Mouse (Mus musculus) myocyte (in vitro differentiated cells): ENCODE results near the gene Ift140. TPM values are rescaled to one million over a fixed set of nuclear protein-coding genes. Genes with fewer than 3 reads are reported as not detected.

Experiments used
- H3K27me3 ChIP-seq: one replicate; pipeline ENCODE4 v1.6.1; 2011; ENCODE audit not compliant: control insufficient read depth, insufficient read depth, insufficient read length
- H3K36me3 ChIP-seq: one replicate; pipeline ENCODE4 v1.6.1; 2011; ENCODE audit not compliant: control insufficient read depth, insufficient read depth
- H3K4me2 ChIP-seq: one replicate; pipeline ENCODE4 v1.6.1; 2011; ENCODE audit warnings: low read depth, control low read depth
- H3K4me3 ChIP-seq: one replicate; pipeline ENCODE4 v1.5.1; 2011; ENCODE audit warnings: mild to moderate bottlenecking, control low read depth, moderate library complexity
- H3K79me2 ChIP-seq: one replicate; pipeline ENCODE4 v1.6.1; 2011; ENCODE audit not compliant: control insufficient read depth, insufficient read depth
- H3ac ChIP-seq: one replicate; pipeline ENCODE4 v1.6.1; 2011; ENCODE audit not compliant: control insufficient read depth, insufficient read length
- CEBPB ChIP-seq: IDR thresholded peaks from 2 replicates; pipeline ENCODE4 v1.6.1; 2011; ENCODE audit warnings: mild to moderate bottlenecking, moderate library complexity; ENCODE audit not compliant: poor library complexity, insufficient read depth, severe bottlenecking
- E2F4 ChIP-seq: IDR thresholded peaks from one replicate; pipeline ENCODE4 v1.6.1; 2011; ENCODE audit warnings: mild to moderate bottlenecking, control low read depth, moderate library complexity; ENCODE audit not compliant: insufficient read depth
- MAX ChIP-seq: IDR thresholded peaks from one replicate; pipeline ENCODE4 v1.6.1; 2011; ENCODE audit warnings: low read depth, mild to moderate bottlenecking, control low read depth
- MYOD1 ChIP-seq, 3 experiments: IDR thresholded peaks; one replicate each; pipeline ENCODE4 v1.6.1; 2011; ENCODE audit warnings: control low read depth in 2 of 3, low read depth in 2 of 3, mild to moderate bottlenecking in 2 of 3, moderate library complexity in 1 of 3; ENCODE audit not compliant: insufficient read length in 2 of 3, control insufficient read depth in 1 of 3
- MYOG ChIP-seq, 3 experiments: IDR thresholded peaks; one replicate each; pipeline ENCODE4 v1.6.1; 2011; ENCODE audit warnings: control low read depth in 2 of 3, low read depth in 2 of 3, mild to moderate bottlenecking in 2 of 3; ENCODE audit not compliant: insufficient read length in 2 of 3, control insufficient read depth in 1 of 3, insufficient read depth in 1 of 3
- POLR2A ChIP-seq: IDR thresholded peaks from one replicate; pipeline ENCODE4 v1.6.1; 2011; ENCODE audit warnings: low read depth, mild to moderate bottlenecking, control low read depth, moderate library complexity; ENCODE audit not compliant: insufficient read length
- POLR2AphosphoS2 ChIP-seq: IDR thresholded peaks from one replicate; pipeline ENCODE4 v1.6.1; 2011; ENCODE audit warnings: low read depth, control low read depth; ENCODE audit not compliant: insufficient read length
- REST ChIP-seq: IDR thresholded peaks from one replicate; pipeline ENCODE4 v1.6.1; 2011; ENCODE audit warnings: mild to moderate bottlenecking, control low read depth, moderate library complexity; ENCODE audit not compliant: insufficient read depth, insufficient read length
- SRF ChIP-seq: IDR thresholded peaks from one replicate; pipeline ENCODE4 v1.6.1; 2011; ENCODE audit warnings: low read depth; ENCODE audit not compliant: control insufficient read depth, insufficient read length
- TCF12 ChIP-seq: IDR thresholded peaks from one replicate; pipeline ENCODE4 v1.6.1; 2011; ENCODE audit warnings: mild to moderate bottlenecking, control low read depth; ENCODE audit not compliant: poor library complexity, insufficient read depth, severe bottlenecking
- TCF3 ChIP-seq: IDR thresholded peaks from one replicate; pipeline ENCODE4 v1.6.1; 2011; ENCODE audit warnings: low read depth, control low read depth; ENCODE audit not compliant: insufficient read length
- USF1 ChIP-seq: IDR thresholded peaks from one replicate; pipeline ENCODE4 v1.6.1; 2011; ENCODE audit warnings: low read depth, mild to moderate bottlenecking, control low read depth, moderate library complexity
- polyA plus RNA-seq: library from polyadenylated mRNA; unstranded; fragments of >200 nt; fragmentation: generic; extraction: Trizol; gene quantifications from one replicate; pipeline ENCODE4 v1.2.1, GENCODE M21; 2012; ENCODE audit warnings: missing spikeins

Ift140 gene
- polyA plus RNA-seq, 1 experiment = 8.9 TPM

- TF ChIP-seq POLR2AphosphoS2 (no peak), MYOG (IDR thresholded peaks at IDR 0.05; ENCODE audit: control insufficient read depth in 1 of 3, insufficient read depth in 1 of 3, insufficient read length in 2 of 3, low read depth in 2 of 3) (no peak), SRF (no peak), TCF3 (no peak), E2F4 (no peak), CEBPB (no peak)
- no peaks in the 10 kb centered on the region for H3K27me3 ChIP-seq
- no peak overlapping the region for H3K4me3 ChIP-seq
- H3K4me2 ChIP-seq = no peak overlapping the region
- H3ac ChIP-seq = no peak overlapping the region
- H3K79me2 ChIP-seq = no peaks in the 10 kb centered on the region
- H3K36me3 ChIP-seq = no peaks in the 10 kb centered on the region
These were observed 29.0 kb downstream of the Ift140 start for GRCm38 (mm10) chr17:25044879-25045278.

- H3K27me3 ChIP-seq = no peaks in the 10 kb centered on the region
- no peak overlapping the region for H3K4me3 ChIP-seq
- no peaks in the 10 kb centered on the region for H3K36me3 ChIP-seq
- H3K4me2 ChIP-seq = no peak overlapping the region
- no peaks in the 10 kb centered on the region for H3K79me2 ChIP-seq
- TF ChIP-seq SRF (no peak), USF1 (no peak), MAX (no peak), TCF12 (no peak), MYOD1 (IDR thresholded peaks at IDR 0.05; ENCODE audit: control insufficient read depth in 1 of 3, insufficient read length in 2 of 3, low read depth in 2 of 3) (no peak)
- no peak overlapping the region for H3ac ChIP-seq
These were observed 29.4 kb downstream of the Ift140 start for GRCm38 (mm10) chr17:25045281-25045680.

- TF ChIP-seq TCF12 = no peak
- no peak for TF ChIP-seq USF1
- no peak overlapping the region for H3ac ChIP-seq
- H3K4me3 ChIP-seq = no peak overlapping the region
- no peaks in the 10 kb centered on the region for H3K36me3 ChIP-seq
- no peak overlapping the region for H3K4me2 ChIP-seq
- H3K79me2 ChIP-seq = no peaks in the 10 kb centered on the region
- no peaks in the 10 kb centered on the region for H3K27me3 ChIP-seq
These were observed 31.3 kb downstream of the Ift140 start for GRCm38 (mm10) chr17:25047143-25047542.

- Histone ChIP-seq H3K79me2 (no peaks in the 10 kb centered on the region), H3K36me3 (no peaks in the 10 kb centered on the region), H3ac (no peak overlapping the region), H3K27me3 (no peaks in the 10 kb centered on the region), H3K4me2 (no peak overlapping the region), H3K4me3 (no peak overlapping the region)
- TF ChIP-seq MYOD1 (IDR thresholded peaks at IDR 0.05; ENCODE audit: control insufficient read depth in 1 of 3, insufficient read length in 2 of 3, low read depth in 2 of 3) = no peak
- TF ChIP-seq CEBPB = no peak
- TF ChIP-seq TCF3 = no peak
- TF ChIP-seq SRF = no peak
- no peak for TF ChIP-seq MAX
- no peak for TF ChIP-seq TCF12
- TF ChIP-seq E2F4 = no peak
- TF ChIP-seq POLR2AphosphoS2 = no peak
These were observed 37.4 kb downstream of the Ift140 start for GRCm38 (mm10) chr17:25053274-25053673.

- H3K4me3 ChIP-seq = no peak overlapping the region
- H3ac ChIP-seq = no peak overlapping the region
- H3K27me3 ChIP-seq = no peaks in the 10 kb centered on the region
- TF ChIP-seq MAX (no peak), POLR2AphosphoS2 (no peak), USF1 (no peak), MYOG (IDR thresholded peaks at IDR 0.05; ENCODE audit: control insufficient read depth in 1 of 3, insufficient read depth in 1 of 3, insufficient read length in 2 of 3, low read depth in 2 of 3) (no peak), SRF (no peak), REST (no peak), TCF12 (no peak), MYOD1 (IDR thresholded peaks at IDR 0.05; ENCODE audit: control insufficient read depth in 1 of 3, insufficient read length in 2 of 3, low read depth in 2 of 3) (no peak), POLR2A (no peak), CEBPB (no peak), E2F4 (no peak), TCF3 (no peak)
- no peak overlapping the region for H3K4me2 ChIP-seq
- no peaks in the 10 kb centered on the region for H3K79me2 ChIP-seq
- H3K36me3 ChIP-seq = no peaks in the 10 kb centered on the region
These were observed 41.2 kb downstream of the Ift140 start for GRCm38 (mm10) chr17:25057041-25057440.
